Mouse (Mus musculus): Measurements from ENCODE around the gene Senp2. TPM values are rescaled to one million over a fixed set of nuclear protein-coding genes. Genes with fewer than 3 reads are reported as not detected.

Senp2 gene
- polyA plus RNA-seq, 2 experiments: 42.6 to 43.7 TPM

DNA sequence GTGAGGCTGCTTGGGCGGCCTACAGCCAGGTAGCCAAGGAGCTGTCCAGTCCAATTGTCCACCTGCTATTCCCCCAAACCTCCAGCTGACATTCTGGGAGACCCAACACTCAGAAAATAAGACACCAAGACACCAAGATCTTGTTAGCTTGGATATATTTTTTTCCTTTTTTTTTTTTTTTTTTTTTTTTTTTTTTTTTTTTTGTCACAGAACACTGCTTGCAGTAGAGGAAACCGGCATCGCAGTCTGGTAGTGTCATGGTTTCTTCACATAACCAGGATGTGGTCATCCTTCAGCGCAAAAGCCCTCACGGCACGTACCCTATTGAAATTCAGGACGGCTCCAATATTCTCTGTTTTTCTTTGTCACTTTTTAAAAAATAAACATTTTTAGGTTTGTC is 49.6 kb downstream of the Senp2 start:
- WGBS: 95% methylated on average over 7 of the region's 7 CpGs
- Histone ChIP-seq H3K4me1 (ENCODE audit: control insufficient read depth, insufficient read depth, low read length) (no peaks in the 10 kb centered on the region), H3K27me3 (ENCODE audit: control insufficient read depth, insufficient read depth, low read length) (no peaks in the 10 kb centered on the region), H3K9ac (ENCODE audit: low read depth, low read length, severe bottlenecking) (no peak overlapping the region), H3K4me3 (replicated peaks; ENCODE audit: low read length) (no peak overlapping the region), H3K27ac (replicated peaks; ENCODE audit: low read depth, low read length) (no peak overlapping the region), H3K36me3 (ENCODE audit: control insufficient read depth, insufficient read depth, low read length) (peaks cover 58% of the 10 kb centered on the region), H3K4me2 (replicated peaks; ENCODE audit: low read depth, low read length, severe bottlenecking) (no peak overlapping the region), H3K9me3 (ENCODE audit: control insufficient read depth, low read length) (0 out of 2 replicates have a peak, but pooled peaks cover 2% of the 10 kb centered on the region)
- no peak for TF ChIP-seq POLR2A (IDR thresholded peaks at IDR 0.05; ENCODE audit: borderline replicate concordance, extremely low read depth, insufficient read depth, insufficient read length)
- no peak for ATAC-seq (ENCODE audit: low FRiP score, low read depth)
- no peak for DNase-seq (ENCODE audit: low spot score)

GRCm38 (mm10) chr16:22060416-22060815 is 51.1 kb downstream of the Senp2 start:
- Histone ChIP-seq H3K4me3 (replicated peaks; ENCODE audit: low read length) (no peak overlapping the region), H3K4me2 (replicated peaks; ENCODE audit: low read depth, low read length, severe bottlenecking) (no peak overlapping the region), H3K4me1 (ENCODE audit: control insufficient read depth, insufficient read depth, low read length) (no peaks in the 10 kb centered on the region), H3K27me3 (ENCODE audit: control insufficient read depth, insufficient read depth, low read length) (no peaks in the 10 kb centered on the region), H3K27ac (replicated peaks; ENCODE audit: low read depth, low read length) (no peak overlapping the region), H3K36me3 (ENCODE audit: control insufficient read depth, insufficient read depth, low read length) (peaks cover 71% of the 10 kb centered on the region), H3K9me3 (ENCODE audit: control insufficient read depth, low read length) (no peaks in the 10 kb centered on the region), H3K9ac (ENCODE audit: low read depth, low read length, severe bottlenecking) (no peak overlapping the region)
- ATAC-seq (ENCODE audit: low FRiP score, low read depth): no peak
- no peak for DNase-seq (ENCODE audit: low spot score)
- TF ChIP-seq POLR2A (IDR thresholded peaks at IDR 0.05; ENCODE audit: borderline replicate concordance, extremely low read depth, insufficient read depth, insufficient read length): no peak
- 95% methylated on average over 10 of the region's 10 CpGs for WGBS

DNA sequence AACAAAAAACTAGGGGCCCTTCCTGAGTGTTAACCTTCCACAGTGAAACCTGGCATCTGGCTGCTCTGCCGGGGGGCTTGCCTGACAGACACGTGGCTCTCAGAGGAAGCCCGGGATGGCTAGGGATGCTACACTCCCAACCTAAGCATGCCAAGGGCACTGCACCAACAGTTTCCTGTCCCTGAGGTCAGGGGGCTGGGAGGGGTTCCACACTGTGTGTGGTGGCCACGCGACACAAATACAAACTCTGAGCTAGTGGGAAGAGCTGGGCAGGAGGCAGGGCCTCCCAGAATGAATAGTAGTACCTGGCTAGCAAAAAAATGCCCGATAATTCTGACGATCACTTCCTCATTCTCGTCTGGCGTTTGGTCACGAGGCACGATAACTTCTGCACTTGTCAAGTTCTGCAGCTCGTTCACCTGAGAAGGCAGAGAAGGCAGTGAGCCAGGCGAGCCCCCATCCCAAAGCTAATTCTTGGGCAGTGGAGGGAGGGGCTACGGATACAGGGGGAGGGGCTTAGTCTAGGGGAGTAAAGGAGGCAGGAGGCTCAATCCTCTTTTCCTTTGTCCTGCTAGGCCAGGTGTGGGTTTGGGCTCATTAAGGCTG is 52.4 kb downstream of the Senp2 start:
- no peak for ATAC-seq (ENCODE audit: low FRiP score, low read depth)
- Histone ChIP-seq H3K4me3 (replicated peaks; ENCODE audit: low read length) (no peak overlapping the region), H3K4me2 (replicated peaks; ENCODE audit: low read depth, low read length, severe bottlenecking) (no peak overlapping the region), H3K27ac (replicated peaks; ENCODE audit: low read depth, low read length) (no peak overlapping the region), H3K9me3 (ENCODE audit: control insufficient read depth, low read length) (no peaks in the 10 kb centered on the region), H3K9ac (ENCODE audit: low read depth, low read length, severe bottlenecking) (no peak overlapping the region), H3K27me3 (ENCODE audit: control insufficient read depth, insufficient read depth, low read length) (no peaks in the 10 kb centered on the region), H3K4me1 (ENCODE audit: control insufficient read depth, insufficient read depth, low read length) (no peaks in the 10 kb centered on the region), H3K36me3 (ENCODE audit: control insufficient read depth, insufficient read depth, low read length) (peaks cover 84% of the 10 kb centered on the region)
- DNase-seq (ENCODE audit: low spot score): no peak
- TF ChIP-seq POLR2A (IDR thresholded peaks at IDR 0.05; ENCODE audit: borderline replicate concordance, extremely low read depth, insufficient read depth, insufficient read length): no peak
- WGBS: 88% methylated on average over 14 of the region's 14 CpGs

DNA sequence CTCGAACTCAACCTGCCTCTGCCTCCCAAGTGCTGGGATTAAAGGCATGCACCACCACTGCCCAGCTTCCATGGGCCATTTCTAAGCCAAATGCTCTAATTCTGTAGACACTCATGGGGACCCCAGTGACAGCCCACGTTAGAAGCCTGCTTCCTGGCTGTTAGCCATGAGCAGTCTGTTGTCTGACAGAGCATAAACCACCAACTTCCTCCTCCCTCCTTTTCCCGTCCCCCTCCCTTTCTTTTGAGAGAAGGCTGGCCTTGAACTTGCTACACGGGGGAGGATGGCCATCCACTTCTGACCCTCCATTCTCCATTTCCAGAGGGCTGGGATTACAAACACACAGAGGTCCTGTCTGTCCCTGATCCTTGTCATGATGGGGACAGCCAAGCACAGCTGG is 53.0 kb downstream of the Senp2 start:
- Histone ChIP-seq H3K4me3 (replicated peaks; ENCODE audit: low read length) (no peak overlapping the region), H3K4me1 (ENCODE audit: control insufficient read depth, insufficient read depth, low read length) (no peaks in the 10 kb centered on the region), H3K27ac (replicated peaks; ENCODE audit: low read depth, low read length) (no peak overlapping the region), H3K9ac (ENCODE audit: low read depth, low read length, severe bottlenecking) (no peak overlapping the region), H3K9me3 (ENCODE audit: control insufficient read depth, low read length) (no peaks in the 10 kb centered on the region), H3K4me2 (replicated peaks; ENCODE audit: low read depth, low read length, severe bottlenecking) (no peak overlapping the region), H3K36me3 (ENCODE audit: control insufficient read depth, insufficient read depth, low read length) (peaks cover 90% of the 10 kb centered on the region), H3K27me3 (ENCODE audit: control insufficient read depth, insufficient read depth, low read length) (no peaks in the 10 kb centered on the region)
- no peak for TF ChIP-seq POLR2A (IDR thresholded peaks at IDR 0.05; ENCODE audit: borderline replicate concordance, extremely low read depth, insufficient read depth, insufficient read length)
- 82% methylated on average over 4 of the region's 4 CpGs for WGBS
- DNase-seq (ENCODE audit: low spot score) (no peak), ATAC-seq (ENCODE audit: low FRiP score, low read depth) (no peak)

DNA sequence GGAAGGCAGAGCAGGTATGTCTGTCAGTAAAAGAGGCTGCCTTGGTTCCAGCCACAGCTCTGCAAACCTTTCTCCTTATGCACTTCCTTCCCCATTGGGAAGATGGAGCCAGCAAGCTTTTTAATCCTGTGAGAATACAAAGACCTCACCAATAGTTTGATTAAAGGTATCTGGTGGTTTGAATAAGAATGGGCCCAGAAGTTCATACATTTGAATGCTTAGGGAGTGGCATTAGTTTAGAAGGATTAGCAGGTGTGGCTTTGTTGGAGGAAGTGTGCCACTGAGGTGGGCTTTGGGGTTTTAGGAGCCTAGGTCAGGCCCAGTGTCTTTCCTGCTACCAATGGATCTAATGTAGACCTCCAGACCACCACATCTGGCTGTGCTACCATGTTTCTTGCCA is 56.3 kb downstream of the Senp2 start:
- peaks cover 94% of the 10 kb centered on the region for H3K36me3 ChIP-seq (ENCODE audit: control insufficient read depth, insufficient read depth, low read length)
- H3K27me3 ChIP-seq (ENCODE audit: control insufficient read depth, insufficient read depth, low read length): no peaks in the 10 kb centered on the region
- H3K27ac ChIP-seq (replicated peaks; ENCODE audit: low read depth, low read length): no peak overlapping the region
- no peaks in the 10 kb centered on the region for H3K4me1 ChIP-seq (ENCODE audit: control insufficient read depth, insufficient read depth, low read length)
- H3K9me3 ChIP-seq (ENCODE audit: control insufficient read depth, low read length): no peaks in the 10 kb centered on the region
- no peak for TF ChIP-seq POLR2A (IDR thresholded peaks at IDR 0.05; ENCODE audit: borderline replicate concordance, extremely low read depth, insufficient read depth, insufficient read length)
- H3K4me2 ChIP-seq (replicated peaks; ENCODE audit: low read depth, low read length, severe bottlenecking): no peak overlapping the region
- H3K4me3 ChIP-seq (replicated peaks; ENCODE audit: low read length): no peak overlapping the region
- ATAC-seq (ENCODE audit: low FRiP score, low read depth): no peak
- no peak for DNase-seq (ENCODE audit: low spot score)
- no peak overlapping the region for H3K9ac ChIP-seq (ENCODE audit: low read depth, low read length, severe bottlenecking)

- ATAC-seq (ENCODE audit: low FRiP score, low read depth): peak; percentile 48; the same call in 1 of the 2 replicates
- Histone ChIP-seq H3K36me3 (ENCODE audit: control insufficient read depth, insufficient read depth, low read length) (peaks cover 86% of the 10 kb centered on the region), H3K27ac (replicated peaks; ENCODE audit: low read depth, low read length) (no peak overlapping the region), H3K4me2 (replicated peaks; ENCODE audit: low read depth, low read length, severe bottlenecking) (no peak overlapping the region), H3K9ac (ENCODE audit: low read depth, low read length, severe bottlenecking) (no peak overlapping the region), H3K27me3 (ENCODE audit: control insufficient read depth, insufficient read depth, low read length) (no peaks in the 10 kb centered on the region), H3K4me3 (replicated peaks; ENCODE audit: low read length) (no peak overlapping the region), H3K4me1 (ENCODE audit: control insufficient read depth, insufficient read depth, low read length) (no peaks in the 10 kb centered on the region), H3K9me3 (ENCODE audit: control insufficient read depth, low read length) (no peaks in the 10 kb centered on the region)
- TF ChIP-seq POLR2A (IDR thresholded peaks at IDR 0.05; ENCODE audit: borderline replicate concordance, extremely low read depth, insufficient read depth, insufficient read length): no peak
- 89% methylated on average over 8 of the region's 8 CpGs for WGBS
- peak; percentile 40 for DNase-seq (ENCODE audit: low spot score)
These were observed 58.1 kb downstream of the Senp2 start for GRCm38 (mm10) chr16:22067406-22067805.
